Mouse (Mus musculus) embryonic facial prominence, embryonic 11.5 days (tissue): ENCODE results near the gene Dapl1. TPM values are rescaled to one million over a fixed set of nuclear protein-coding genes. Genes with fewer than 3 reads are reported as not detected.

Experiments
- ATAC-seq: fragments of 200-750 bp; cut with Nextera tagmentation; replicated peaks from 2 replicates; pipeline ENCODE4 v1.8.0; 2017; ENCODE audit warnings: low read depth; ENCODE audit not compliant: insufficient number of reproducible peaks, low FRiP score, low TSS enrichment
- DNase-seq: peaks from one replicate; pipeline ENCODE4 v3.0.0-alpha.2; 2015; ENCODE audit warnings: low spot score
- H3K27ac ChIP-seq: fragments of 300-500 bp; sonication (generic); replicated peaks from 2 replicates; pipeline ENCODE4 v1.5.1; 2014; ENCODE audit warnings: mild to moderate bottlenecking, low read depth, low read length, control low read depth
- H3K27me3 ChIP-seq: fragments of 300-500 bp; sonication (generic); 2 replicates; pipeline ENCODE4 v1.6.1; 2014; ENCODE audit warnings: mild to moderate bottlenecking, low read length, moderate library complexity, mixed read lengths; ENCODE audit not compliant: control insufficient read depth, insufficient read depth
- H3K36me3 ChIP-seq: fragments of 300-500 bp; sonication (generic); replicated peaks from 2 replicates; pipeline ENCODE4 v1.6.1; 2014; ENCODE audit warnings: low read depth, mild to moderate bottlenecking, low read length, moderate library complexity, mixed read lengths; ENCODE audit not compliant: control insufficient read depth, insufficient read depth
- H3K4me1 ChIP-seq: fragments of 300-500 bp; sonication (generic); 2 replicates; pipeline ENCODE4 v1.6.1; 2014; ENCODE audit warnings: low read length, mixed read lengths; ENCODE audit not compliant: control insufficient read depth, insufficient read depth
- H3K4me2 ChIP-seq: fragments of 300-500 bp; sonication (generic); 2 replicates; pipeline ENCODE4 v1.6.1; 2014; ENCODE audit warnings: low read depth, mild to moderate bottlenecking, control low read depth, low read length, moderate library complexity
- H3K4me3 ChIP-seq: fragments of 300-500 bp; sonication (generic); 2 replicates; pipeline ENCODE4 v1.5.1; 2014; ENCODE audit warnings: low read depth, low read length, control low read depth
- H3K9ac ChIP-seq: fragments of 300-500 bp; sonication (generic); replicated peaks from 2 replicates; pipeline ENCODE4 v1.6.1; 2014; ENCODE audit warnings: mild to moderate bottlenecking, control low read depth, low read length
- H3K9me3 ChIP-seq: fragments of 300-500 bp; sonication (generic); replicated peaks from 2 replicates; pipeline ENCODE4 v1.6.1; 2016; ENCODE audit warnings: mild to moderate bottlenecking, low read length, inconsistent platforms, mixed read lengths; ENCODE audit not compliant: control insufficient read depth
- WGBS: fragments of 180-500 bp; shearing (Covaris S2); extraction: QIAGEN DNeasy Blood & Tissue Kit; methylation state at CpG from one replicate; pipeline ENCODE4 v1.1.7; 2014; 5-methylcytosine and 5-hydroxymethylcytosine counted together
- polyA plus RNA-seq: library from polyadenylated mRNA; unstranded; fragments of >200 nt; fragmentation: Nextera tagmentation; extraction: Ambion mirVana; gene quantifications from 2 replicates; pipeline ENCODE4 v1.2.1, GENCODE M21; 2014

Gene Dapl1
- polyA plus RNA-seq, 1 experiment from 2014 or later: 9.9 TPM

- Histone ChIP-seq H3K4me3 (no peak overlapping the region), H3K36me3 (no peaks in the 10 kb centered on the region), H3K27me3 (no peaks in the 10 kb centered on the region), H3K4me1 (peaks cover 2% of the 10 kb centered on the region), H3K4me2 (no peak overlapping the region), H3K27ac (no peak overlapping the region), H3K9ac (no peak overlapping the region), H3K9me3 (no peaks in the 10 kb centered on the region)
- ATAC-seq: 0 out of 2 replicates have a peak, but pooled peaks have one; percentile 14
- 15% methylated on average over 13 of the region's 13 CpGs for WGBS
- no peak for DNase-seq
These were observed 59.9 kb downstream of the Dapl1 start for GRCm38 (mm10) chr2:59544237-59544909.

- H3K27ac ChIP-seq: no peak overlapping the region
- H3K4me2 ChIP-seq: no peak overlapping the region
- ATAC-seq: no peak
- no peaks in the 10 kb centered on the region for H3K36me3 ChIP-seq
- H3K9me3 ChIP-seq: no peaks in the 10 kb centered on the region
- H3K4me3 ChIP-seq: no peak overlapping the region
- no peaks in the 10 kb centered on the region for H3K27me3 ChIP-seq
- 32% methylated on average over 7 of the region's 7 CpGs for WGBS
- H3K9ac ChIP-seq: no peak overlapping the region
- peaks cover 2% of the 10 kb centered on the region for H3K4me1 ChIP-seq
- DNase-seq: peak; percentile 48
These were observed 60.5 kb downstream of the Dapl1 start for GRCm38 (mm10) chr2:59545001-59545400.

GRCm38 (mm10) chr2:59547369-59548099 lies 63.1 kb downstream of the Dapl1 start:
- no peak overlapping the region for H3K27ac ChIP-seq
- no peaks in the 10 kb centered on the region for H3K36me3 ChIP-seq
- no peaks in the 10 kb centered on the region for H3K27me3 ChIP-seq
- no peak overlapping the region for H3K4me2 ChIP-seq
- H3K9ac ChIP-seq: no peak overlapping the region
- no peak overlapping the region for H3K4me3 ChIP-seq
- peaks cover 2% of the 10 kb centered on the region for H3K4me1 ChIP-seq
- 91% methylated on average over 8 of the region's 8 CpGs for WGBS
- ATAC-seq (no peak), DNase-seq (no peak)
- no peaks in the 10 kb centered on the region for H3K9me3 ChIP-seq

GRCm38 (mm10) chr2:59552784-59553183 lies 68.3 kb downstream of the Dapl1 start:
- Histone ChIP-seq H3K27ac (no peak overlapping the region), H3K4me3 (no peak overlapping the region), H3K9me3 (no peaks in the 10 kb centered on the region), H3K36me3 (no peaks in the 10 kb centered on the region), H3K27me3 (no peaks in the 10 kb centered on the region), H3K4me1 (no peaks in the 10 kb centered on the region), H3K9ac (no peak overlapping the region), H3K4me2 (no peak overlapping the region)
- 74% methylated on average over 1 of the region's 1 CpGs for WGBS
- ATAC-seq (no peak), DNase-seq (no peak)

DNA sequence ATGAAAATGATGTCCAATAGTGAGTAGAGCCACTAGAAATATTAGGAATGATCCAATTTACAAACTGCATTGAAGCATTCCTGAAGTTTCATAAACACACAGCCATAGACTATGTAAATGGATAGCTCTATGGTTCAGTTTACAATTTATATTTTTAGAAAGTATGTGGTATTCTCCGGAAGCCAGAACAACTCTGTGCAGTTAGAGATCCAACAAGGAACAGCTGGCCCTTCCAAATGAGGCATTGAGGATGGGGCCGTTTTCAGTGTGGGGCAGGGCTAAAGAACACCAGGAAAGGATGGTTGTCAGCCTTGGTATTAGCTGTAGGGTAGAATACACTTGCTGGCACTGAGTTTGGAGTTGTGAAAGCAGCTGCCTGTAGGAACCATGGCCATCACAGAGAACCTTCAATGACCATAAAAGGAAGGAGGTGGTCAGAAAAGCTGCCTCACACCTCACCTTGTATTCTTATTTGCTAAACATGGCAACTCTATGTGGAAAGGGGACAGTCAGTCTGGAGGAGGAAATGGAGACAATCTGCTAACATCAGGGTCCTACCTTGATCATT lies 70.0 kb downstream of the Dapl1 start:
- Histone ChIP-seq H3K4me2 (no peak overlapping the region), H3K9ac (no peak overlapping the region), H3K4me1 (no peaks in the 10 kb centered on the region), H3K27me3 (no peaks in the 10 kb centered on the region), H3K27ac (no peak overlapping the region), H3K4me3 (no peak overlapping the region), H3K36me3 (no peaks in the 10 kb centered on the region), H3K9me3 (no peaks in the 10 kb centered on the region)
- ATAC-seq (no peak), DNase-seq (no peak)
- WGBS: 84% methylated on average over 2 of the region's 2 CpGs

Other genes starting within 250 kb of the Dapl1 start
- 20.6 and 22.7 TPM in 2 replicates for gene Tanc1, start 127.4 kb downstream of the Dapl1 start, polyA plus RNA-seq